Mouse (Mus musculus) midbrain, embryonic 13.5 days (tissue): Measurements from ENCODE around the gene Acaa1a. TPM values are rescaled to one million over a fixed set of nuclear protein-coding genes. Genes with fewer than 3 reads are reported as not detected.

Experiments used
- ATAC-seq: fragments of 200-750 bp; cut with Nextera tagmentation; 2 replicates; pipeline ENCODE4 v1.8.0; 2017; ENCODE audit warnings: mild to moderate bottlenecking, moderate TSS enrichment, moderate library complexity
- H3K27ac ChIP-seq: fragments of 300-500 bp; sonication (generic); 2 replicates; pipeline ENCODE4 v1.5.1; 2015; ENCODE audit warnings: inconsistent platforms, mild to moderate bottlenecking, moderate library complexity
- H3K27me3 ChIP-seq: fragments of 300-500 bp; sonication (generic); 2 replicates; pipeline ENCODE4 v1.6.1; 2015; ENCODE audit warnings: mild to moderate bottlenecking, inconsistent platforms
- H3K36me3 ChIP-seq: fragments of 300-500 bp; sonication (generic); 2 replicates; pipeline ENCODE4 v1.6.1; 2015; ENCODE audit warnings: mild to moderate bottlenecking, inconsistent platforms
- H3K4me1 ChIP-seq: fragments of 300-500 bp; sonication (generic); replicated peaks from 2 replicates; pipeline ENCODE4 v1.6.1; 2015; ENCODE audit warnings: inconsistent platforms
- H3K4me2 ChIP-seq: fragments of 300-500 bp; sonication (generic); replicated peaks from 2 replicates; pipeline ENCODE4 v1.6.1; 2015; ENCODE audit warnings: moderate library complexity, mild to moderate bottlenecking, inconsistent platforms
- H3K4me3 ChIP-seq: fragments of 300-500 bp; sonication (generic); replicated peaks from 2 replicates; pipeline ENCODE4 v1.5.1; 2015; ENCODE audit warnings: mild to moderate bottlenecking, inconsistent platforms
- H3K9ac ChIP-seq: fragments of 300-500 bp; sonication (generic); replicated peaks from 2 replicates; pipeline ENCODE4 v1.6.1; 2015; ENCODE audit warnings: mild to moderate bottlenecking, inconsistent platforms
- H3K9me3 ChIP-seq: fragments of 300-500 bp; sonication (generic); 2 replicates; pipeline ENCODE4 v1.6.1; 2016; ENCODE audit warnings: mild to moderate bottlenecking, inconsistent platforms
- WGBS: fragments of 180-500 bp; shearing (Covaris S2); methylation state at CpG from one replicate; pipeline ENCODE4 v1.1.7; 2015; 5-methylcytosine and 5-hydroxymethylcytosine counted together
- polyA plus RNA-seq: library from polyadenylated mRNA; unstranded; fragments of >200 nt; fragmentation: Nextera tagmentation; extraction: Ambion mirVana; gene quantifications from 2 replicates; pipeline ENCODE4 v1.2.1, GENCODE M21; 2015

The Acaa1a gene
- polyA plus RNA-seq, 1 experiment from 2014 or later, result 100 TPM

GRCm38 (mm10) chr9:119322289-119323259, 16.9 kb upstream of the Acaa1a start, which contains the start of gene Oxsr1:
Oxsr1 (minus strand) TSS chr9:119322427.
- under 1% methylated on average over 76 of the region's 76 CpGs for WGBS
- peak within 1 kb of the TSS; percentile 96 for H3K4me3 ChIP-seq
- H3K4me1 ChIP-seq, result peaks cover 31% of the 10 kb centered on the region
- H3K36me3 ChIP-seq, result 0 out of 2 replicates have a peak, but pooled peaks cover 4% of the 10 kb centered on the region
- peak within 1 kb of the TSS; percentile 88 for H3K9ac ChIP-seq
- no peaks in the 10 kb centered on the region for H3K27me3 ChIP-seq
- H3K9me3 ChIP-seq, result no peaks in the 10 kb centered on the region
- peak within 1 kb of the TSS; percentile 88 for H3K27ac ChIP-seq
- H3K4me2 ChIP-seq, result peak within 1 kb of the TSS; percentile 95
- ATAC-seq, result peak; percentile 95

- H3K9ac ChIP-seq, result peak overlapping the region; percentile 61
- H3K27ac ChIP-seq, result peak overlapping the region; percentile 88
- H3K4me2 ChIP-seq, result peak overlapping the region; percentile 95
- H3K27me3 ChIP-seq, result no peaks in the 10 kb centered on the region
- no peaks in the 10 kb centered on the region for H3K9me3 ChIP-seq
- H3K4me1 ChIP-seq, result peaks cover 31% of the 10 kb centered on the region
- H3K4me3 ChIP-seq, result peak overlapping the region; percentile 96
- 7% methylated on average over 9 of the region's 9 CpGs for WGBS
- peak; percentile 21 for ATAC-seq
- 0 out of 2 replicates have a peak, but pooled peaks cover 4% of the 10 kb centered on the region for H3K36me3 ChIP-seq
Observed at GRCm38 (mm10) chr9:119323260-119323645, 16.2 kb upstream of the Acaa1a start.

- H3K4me2 ChIP-seq, result no peak overlapping the region
- ATAC-seq, result no peak
- H3K27ac ChIP-seq, result no peak overlapping the region
- no peak overlapping the region for H3K9ac ChIP-seq
- H3K27me3 ChIP-seq, result peaks cover 2% of the 10 kb centered on the region; the same call in 1 of the 2 replicates
- no peak overlapping the region for H3K4me3 ChIP-seq
- no peaks in the 10 kb centered on the region for H3K9me3 ChIP-seq
- H3K4me1 ChIP-seq, result peaks cover 31% of the 10 kb centered on the region
- H3K36me3 ChIP-seq, result 0 out of 2 replicates have a peak, but pooled peaks cover 4% of the 10 kb centered on the region
- 85% methylated on average over 1 of the region's 1 CpGs for WGBS
Observed at GRCm38 (mm10) chr9:119324130-119324529, 15.3 kb upstream of the Acaa1a start.

GRCm38 (mm10) chr9:119328488-119328887, 11.0 kb upstream of the Acaa1a start:
- WGBS, result 87% methylated on average over 3 of the region's 3 CpGs

GRCm38 (mm10) chr9:119330186-119330963, 9.1 kb upstream of the Acaa1a start:
- H3K4me1 ChIP-seq, result no peaks in the 10 kb centered on the region
- WGBS, result 90% methylated on average over 15 of the region's 15 CpGs
- ATAC-seq, result no peak

More at GRCm38 (mm10) chr9:119328488-119328887, 11.0 kb upstream of the Acaa1a start:
- no peak overlapping the region for H3K4me2 ChIP-seq
- no peak overlapping the region for H3K4me3 ChIP-seq
- ATAC-seq, result no peak
- peaks cover 3% of the 10 kb centered on the region; the same call in 1 of the 2 replicates for H3K27me3 ChIP-seq
- H3K27ac ChIP-seq, result no peak overlapping the region
- H3K36me3 ChIP-seq, result no peaks in the 10 kb centered on the region
- H3K4me1 ChIP-seq, result 0 out of 2 replicates have a peak, but pooled peaks cover 5% of the 10 kb centered on the region
- H3K9me3 ChIP-seq, result no peaks in the 10 kb centered on the region
- H3K9ac ChIP-seq, result no peak overlapping the region

GRCm38 (mm10) chr9:119334324-119334723, 5.2 kb upstream of the Acaa1a start:
- Histone ChIP-seq H3K9me3 (no peaks in the 10 kb centered on the region), H3K9ac (no peak overlapping the region), H3K4me3 (no peak overlapping the region), H3K4me1 (peaks cover 4% of the 10 kb centered on the region; the same call in 1 of the 2 replicates), H3K27ac (no peak overlapping the region), H3K36me3 (no peaks in the 10 kb centered on the region), H3K27me3 (peaks cover 13% of the 10 kb centered on the region), H3K4me2 (no peak overlapping the region)
- no peak for ATAC-seq
- WGBS, result 76% methylated on average over 10 of the region's 10 CpGs

More at GRCm38 (mm10) chr9:119330186-119330963, 9.1 kb upstream of the Acaa1a start:
- H3K9me3 ChIP-seq, result no peaks in the 10 kb centered on the region
- no peak overlapping the region for H3K9ac ChIP-seq
- peaks cover 3% of the 10 kb centered on the region; the same call in 1 of the 2 replicates for H3K27me3 ChIP-seq
- no peak overlapping the region for H3K4me2 ChIP-seq
- no peak overlapping the region for H3K27ac ChIP-seq
- no peaks in the 10 kb centered on the region for H3K36me3 ChIP-seq
- no peak overlapping the region for H3K4me3 ChIP-seq

GRCm38 (mm10) chr9:119334834-119335233, 4.6 kb upstream of the Acaa1a start:
- no peak for ATAC-seq
- Histone ChIP-seq H3K4me1 (peaks cover 9% of the 10 kb centered on the region), H3K9ac (no peak overlapping the region), H3K27me3 (peaks cover 17% of the 10 kb centered on the region), H3K9me3 (no peaks in the 10 kb centered on the region), H3K36me3 (no peaks in the 10 kb centered on the region), H3K27ac (no peak overlapping the region), H3K4me3 (no peak overlapping the region), H3K4me2 (no peak overlapping the region)
- WGBS, result 88% methylated on average over 2 of the region's 2 CpGs

- H3K9me3 ChIP-seq, result no peaks in the 10 kb centered on the region
- H3K27me3 ChIP-seq, result peaks cover 21% of the 10 kb centered on the region
- no peak overlapping the region for H3K9ac ChIP-seq
- H3K36me3 ChIP-seq, result no peaks in the 10 kb centered on the region
- no peak for ATAC-seq
- no peak overlapping the region for H3K4me2 ChIP-seq
- no peak overlapping the region for H3K27ac ChIP-seq
- peaks cover 16% of the 10 kb centered on the region for H3K4me1 ChIP-seq
- 91% methylated on average over 4 of the region's 4 CpGs for WGBS
- H3K4me3 ChIP-seq, result no peak overlapping the region
Observed at GRCm38 (mm10) chr9:119335571-119335970, 3.9 kb upstream of the Acaa1a start.

- Histone ChIP-seq H3K4me3 (no peak overlapping the region), H3K9ac (no peak overlapping the region), H3K36me3 (no peaks in the 10 kb centered on the region), H3K27ac (no peak overlapping the region), H3K4me1 (peaks cover 30% of the 10 kb centered on the region), H3K9me3 (no peaks in the 10 kb centered on the region), H3K27me3 (peaks cover 21% of the 10 kb centered on the region), H3K4me2 (no peak overlapping the region)
- no peak for ATAC-seq
- 92% methylated on average over 14 of the region's 14 CpGs for WGBS
Observed at GRCm38 (mm10) chr9:119337842-119338241, 1.6 kb upstream of the Acaa1a start.

GRCm38 (mm10) chr9:119338350-119338749, 1.1 kb upstream of the Acaa1a start:
- H3K27ac ChIP-seq, result no peak overlapping the region
- H3K36me3 ChIP-seq, result peaks cover 4% of the 10 kb centered on the region
- no peak overlapping the region for H3K4me3 ChIP-seq
- no peaks in the 10 kb centered on the region for H3K9me3 ChIP-seq
- peaks cover 21% of the 10 kb centered on the region for H3K27me3 ChIP-seq
- WGBS, result 95% methylated on average over 3 of the region's 3 CpGs
- H3K9ac ChIP-seq, result no peak overlapping the region
- no peak for ATAC-seq
- H3K4me1 ChIP-seq, result peaks cover 35% of the 10 kb centered on the region
- no peak overlapping the region for H3K4me2 ChIP-seq

GRCm38 (mm10) chr9:119339106-119339505, 370 bp upstream of the Acaa1a start:
- ATAC-seq, result no peak
- peak overlapping the region; percentile 84 for H3K4me3 ChIP-seq
- peaks cover 21% of the 10 kb centered on the region for H3K27me3 ChIP-seq
- WGBS, result 60% methylated on average over 7 of the region's 7 CpGs
- no peak overlapping the region for H3K9ac ChIP-seq
- H3K4me2 ChIP-seq, result peak overlapping the region; percentile 76
- peaks cover 36% of the 10 kb centered on the region for H3K4me1 ChIP-seq
- no peak overlapping the region for H3K27ac ChIP-seq
- H3K9me3 ChIP-seq, result no peaks in the 10 kb centered on the region
- peaks cover 12% of the 10 kb centered on the region for H3K36me3 ChIP-seq
